ENCODE assay signal across 12 mouse cellular contexts in the genomic region with DNA sequence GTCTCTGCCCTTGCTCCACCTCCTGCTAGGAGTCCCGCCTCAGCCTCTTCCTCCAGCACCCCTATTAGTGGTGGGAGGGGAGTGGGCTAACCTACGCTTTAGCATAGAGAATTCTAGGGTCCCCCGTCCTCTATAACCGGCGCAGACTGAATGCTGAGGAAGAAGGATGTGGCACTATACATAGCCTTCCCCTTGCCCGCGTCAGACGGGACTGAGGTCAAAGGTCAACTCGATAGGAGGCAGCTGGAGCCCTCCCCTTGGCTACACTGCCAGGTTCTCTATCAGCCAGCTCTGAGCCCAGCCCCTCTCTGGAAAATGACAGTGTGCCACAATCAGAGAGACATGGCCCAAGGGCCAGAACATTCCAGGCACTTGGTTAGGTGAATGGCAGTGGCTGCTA. TPM values are rescaled to one million over a fixed set of nuclear protein-coding genes. Genes with fewer than 3 reads are reported as not detected.
DNase-seq lines count a peak whose midpoint lies in the region; ATAC-seq lines count a peak whose summit lies in the region.
"Had no signal": no experiment of that assay in that cellular context is flagged by ENCODE, and none has a peak within 500 bp of the region (broad histone marks: within the 10 kb centered on the region; RNA-seq: fewer than 3 reads in every experiment).

Gene Igsf23, minus strand, starts transcription at position 168 of the 400 bp plus-strand sequence.

- no peak within 1 kb of the TSS for H3K9ac ChIP-seq in hindbrain, embryonic 13.5 days
- H3K9ac ChIP-seq in hindbrain, embryonic 16.5 days (ENCODE audit: low read depth, low read length) = no peak within 1 kb of the TSS
- no peak within 1 kb of the TSS for H3K9ac ChIP-seq in liver, embryonic 13.5 days
- no peak within 1 kb of the TSS for H3K9ac ChIP-seq in forebrain, embryonic 14.5 days (ENCODE audit: low read length)
- H3K9ac ChIP-seq: hindbrain, embryonic 15.5 days; limb, embryonic 15.5 days had no signal

- no peaks in the 10 kb centered on the region for H3K4me1 ChIP-seq in hindbrain, embryonic 13.5 days (replicated peaks)
- H3K4me1 ChIP-seq in hindbrain, embryonic 16.5 days (ENCODE audit: control insufficient read depth, insufficient read depth, low read depth, low read length) = no peaks in the 10 kb centered on the region
- H3K4me1 ChIP-seq in liver, embryonic 13.5 days (replicated peaks) = no peaks in the 10 kb centered on the region
- H3K4me1 ChIP-seq in forebrain, embryonic 14.5 days (ENCODE audit: control insufficient read depth, insufficient read depth, low read length) = no peaks in the 10 kb centered on the region
- H3K4me1 ChIP-seq: hindbrain, embryonic 15.5 days; limb, embryonic 15.5 days had no signal

- DNase-seq in R1 (ENCODE audit: low read depth, low spot score) = peak; percentile 47
- no peak for DNase-seq in liver, embryonic 13.5 days
- no peak for DNase-seq in forebrain, embryonic 14.5 days (ENCODE audit: low spot score)
- DNase-seq in adrenal gland, postnatal 14 days = no peak
- DNase-seq in adrenal gland, adult 8-10 months = no peak
- DNase-seq: adrenal gland, postnatal 10 days; cerebellum, adult 11 months had no signal

- H3K27me3 ChIP-seq in hindbrain, embryonic 13.5 days = no peaks in the 10 kb centered on the region
- no peaks in the 10 kb centered on the region for H3K27me3 ChIP-seq in hindbrain, embryonic 16.5 days (replicated peaks; ENCODE audit: control insufficient read depth, insufficient read depth, low read length)
- no peaks in the 10 kb centered on the region for H3K27me3 ChIP-seq in liver, embryonic 13.5 days
- no peaks in the 10 kb centered on the region for H3K27me3 ChIP-seq in forebrain, embryonic 14.5 days (replicated peaks; ENCODE audit: control insufficient read depth, insufficient read depth, low read length)
- H3K27me3 ChIP-seq: hindbrain, embryonic 15.5 days; limb, embryonic 15.5 days had no signal

- H3K9me3 ChIP-seq in hindbrain, embryonic 13.5 days = no peaks in the 10 kb centered on the region
- no peaks in the 10 kb centered on the region for H3K9me3 ChIP-seq in hindbrain, embryonic 16.5 days (ENCODE audit: control insufficient read depth, low read length)
- no peaks in the 10 kb centered on the region for H3K9me3 ChIP-seq in liver, embryonic 13.5 days (replicated peaks)
- no peaks in the 10 kb centered on the region for H3K9me3 ChIP-seq in forebrain, embryonic 14.5 days (replicated peaks; ENCODE audit: control insufficient read depth, low read length)
- H3K9me3 ChIP-seq: hindbrain, embryonic 15.5 days; limb, embryonic 15.5 days had no signal

- ATAC-seq in hindbrain, embryonic 13.5 days (ENCODE audit: low FRiP score) = 0 out of 2 replicates have a peak, but pooled peaks have one; percentile 4
- ATAC-seq in hindbrain, embryonic 16.5 days = no peak
- ATAC-seq in CD4-positive, CD25-positive, alpha-beta regulatory T cell, adult 4 months = peak; percentile 9
- peak; percentile 34; the same call in 1 of the 2 replicates for ATAC-seq in liver, embryonic 13.5 days (ENCODE audit: low read depth)
- ATAC-seq in forebrain, embryonic 14.5 days = no peak

- WGBS in hindbrain, embryonic 13.5 days = 59% methylated on average over 9 of the region's 9 CpGs
- 59% methylated on average over 9 of the region's 9 CpGs for WGBS in hindbrain, embryonic 16.5 days
- WGBS in liver, embryonic 13.5 days (ENCODE audit: insufficient replicate concordance) = 48% methylated on average over 9 of the region's 9 CpGs
- 58% methylated on average over 9 of the region's 9 CpGs for WGBS in forebrain, embryonic 14.5 days

- no peak within 1 kb of the TSS for H3K27ac ChIP-seq in hindbrain, embryonic 13.5 days
- no peak within 1 kb of the TSS for H3K27ac ChIP-seq in hindbrain, embryonic 16.5 days (ENCODE audit: low read depth, low read length)
- no peak within 1 kb of the TSS for H3K27ac ChIP-seq in liver, embryonic 13.5 days
- no peak within 1 kb of the TSS for H3K27ac ChIP-seq in forebrain, embryonic 14.5 days (ENCODE audit: low read depth, low read length)
- H3K27ac ChIP-seq: hindbrain, embryonic 15.5 days; limb, embryonic 15.5 days had no signal

- no peaks in the 10 kb centered on the region for H3K36me3 ChIP-seq in hindbrain, embryonic 13.5 days
- H3K36me3 ChIP-seq in hindbrain, embryonic 16.5 days (ENCODE audit: control insufficient read depth, insufficient read depth, low read length) = no peaks in the 10 kb centered on the region
- no peaks in the 10 kb centered on the region for H3K36me3 ChIP-seq in liver, embryonic 13.5 days
- H3K36me3 ChIP-seq in forebrain, embryonic 14.5 days (ENCODE audit: control insufficient read depth, insufficient read depth, low read length) = no peaks in the 10 kb centered on the region
- H3K36me3 ChIP-seq: hindbrain, embryonic 15.5 days; limb, embryonic 15.5 days had no signal

- no peak within 1 kb of the TSS for H3K4me2 ChIP-seq in hindbrain, embryonic 13.5 days
- no peak within 1 kb of the TSS for H3K4me2 ChIP-seq in hindbrain, embryonic 16.5 days (ENCODE audit: low read length)
- H3K4me2 ChIP-seq in liver, embryonic 13.5 days = no peak within 1 kb of the TSS
- no peak within 1 kb of the TSS for H3K4me2 ChIP-seq in forebrain, embryonic 14.5 days (ENCODE audit: low read length)
- H3K4me2 ChIP-seq: hindbrain, embryonic 15.5 days; limb, embryonic 15.5 days had no signal

- H3K4me3 ChIP-seq in hindbrain, embryonic 13.5 days = no peak within 1 kb of the TSS
- H3K4me3 ChIP-seq in hindbrain, embryonic 16.5 days (ENCODE audit: low read length) = no peak within 1 kb of the TSS
- H3K4me3 ChIP-seq in liver, embryonic 13.5 days (replicated peaks) = no peak within 1 kb of the TSS
- no peak within 1 kb of the TSS for H3K4me3 ChIP-seq in forebrain, embryonic 14.5 days (ENCODE audit: low read depth, low read length)
- H3K4me3 ChIP-seq: hindbrain, embryonic 15.5 days; limb, embryonic 15.5 days had no signal

RNA-seq across cellular contexts. Expression of gene Igsf23, which starts in this region (rescaled TPM):
- 0.13 TPM in 1 of 2 replicates, not detected in the other for polyA plus RNA-seq in hindbrain, embryonic 13.5 days (2015; fragmentation: Nextera tagmentation; extraction: Ambion mirVana)
- polyA plus RNA-seq in hindbrain, embryonic 16.5 days (2015; fragmentation: Nextera tagmentation; extraction: Ambion mirVana) = not detected in 2 replicates
- polyA plus RNA-seq in CD4-positive, CD25-positive, alpha-beta regulatory T cell, adult 4 months (2017; shearing (Covaris generic)) = 10 to 100 TPM; 11.1 to 17.6 TPM
- 0.20 and 0.35 TPM in 2 replicates for polyA plus RNA-seq in liver, embryonic 13.5 days (2015; fragmentation: Nextera tagmentation; extraction: Ambion mirVana)
- not detected in 2 replicates for polyA plus RNA-seq in forebrain, embryonic 14.5 days (2014; fragmentation: Nextera tagmentation; extraction: Ambion mirVana)
- 0.41 and 0.75 TPM in 2 replicates for total RNA-seq in adrenal gland, postnatal 14 days (2021)
- not detected for total RNA-seq in adrenal gland, adult 8-10 months (2022)
- polyA plus RNA-seq: hindbrain, embryonic 15.5 days; limb, embryonic 15.5 days had no signal

Comparison
In these comparisons a context has a peak if more than half of its experiments do, and no peak if none do; other contexts are left out.
1. Peak in ATAC-seq in hindbrain, embryonic 13.5 days; RNA of the gene not detected or under 1 TPM.
2. Peak in ATAC-seq in liver, embryonic 13.5 days; RNA of the gene not detected or under 1 TPM.